Mouse (Mus musculus): Measurements from ENCODE around the gene Ccdc13.

Gene Ccdc13

GRCm38 (mm10) chr9:121798887-121799520, 40.3 kb downstream of the Ccdc13 start:
- DNase-seq: no peak

GRCm38 (mm10) chr9:121797722-121798121, 41.5 kb downstream of the Ccdc13 start:
- peak; percentile 55 to 68 for DNase-seq

GRCm38 (mm10) chr9:121794972-121795539, 44.2 kb downstream of the Ccdc13 start:
- DNase-seq: peak in 1 of 2 experiments; percentile 11

- DNase-seq: peak; percentile 28 to 51
Observed at GRCm38 (mm10) chr9:121791757-121792521, 47.3 kb downstream of the Ccdc13 start, which contains the start of gene Hhatl. Gene Hhatl, minus strand, starts transcription at chr9:121792507.

GRCm38 (mm10) chr9:121791206-121791605, 48.1 kb downstream of the Ccdc13 start:
- DNase-seq: peak; percentile 90 to 92

GRCm38 (mm10) chr9:121786359-121786758, 52.9 kb downstream of the Ccdc13 start:
- DNase-seq: no peak

- DNase-seq: no peak
Observed at GRCm38 (mm10) chr9:121785261-121785660, 54.0 kb downstream of the Ccdc13 start.

- no peak for DNase-seq
Observed at GRCm38 (mm10) chr9:121784801-121785200, 54.5 kb downstream of the Ccdc13 start.

- peak; percentile 65 to 76 for DNase-seq
Observed at GRCm38 (mm10) chr9:121778066-121778624, 61.1 kb downstream of the Ccdc13 start.

GRCm38 (mm10) chr9:121777484-121778065, 61.7 kb downstream of the Ccdc13 start, which contains the start of gene Klhl40:
Gene Klhl40, plus strand, starts transcription at chr9:121777607.
- peak in 1 of 2 experiments; percentile 33 for DNase-seq

GRCm38 (mm10) chr9:121776511-121776910, 62.8 kb downstream of the Ccdc13 start:
- DNase-seq: no peak

GRCm38 (mm10) chr9:121775951-121776350, 63.3 kb downstream of the Ccdc13 start:
- DNase-seq: no peak

GRCm38 (mm10) chr9:121772412-121772811, 66.8 kb downstream of the Ccdc13 start:
- no peak for DNase-seq

GRCm38 (mm10) chr9:121765166-121765855, 74.0 kb downstream of the Ccdc13 start:
- no peak for DNase-seq

GRCm38 (mm10) chr9:121763716-121764115, 75.5 kb downstream of the Ccdc13 start:
- no peak for DNase-seq

GRCm38 (mm10) chr9:121762761-121763160, 76.5 kb downstream of the Ccdc13 start:
- no peak for DNase-seq

GRCm38 (mm10) chr9:121762248-121762647, 77.0 kb downstream of the Ccdc13 start:
- DNase-seq: no peak

GRCm38 (mm10) chr9:121761787-121762186, 77.5 kb downstream of the Ccdc13 start:
- no peak for DNase-seq

- DNase-seq: no peak
Observed at GRCm38 (mm10) chr9:121761091-121761665, 78.1 kb downstream of the Ccdc13 start.

- peak; percentile 85 to 92 for DNase-seq
Observed at GRCm38 (mm10) chr9:121760271-121761090, 78.8 kb downstream of the Ccdc13 start.
